Mouse (Mus musculus): ENCODE data around the gene Krt28. TPM values are rescaled to one million over a fixed set of nuclear protein-coding genes. Genes with fewer than 3 reads are reported as not detected.

Gene Krt28
- polyA plus RNA-seq, 1 experiment from 2014 or later, result not detected

GRCm38 (mm10) chr11:99339299-99339847, 35.3 kb downstream of the Krt28 start:
- no peaks in the 10 kb centered on the region for H3K4me1 ChIP-seq (replicated peaks; ENCODE audit: control insufficient read depth, insufficient read depth, low read length)
- no peaks in the 10 kb centered on the region for H3K36me3 ChIP-seq (ENCODE audit: control insufficient read depth, insufficient read depth, low read length)
- H3K9ac ChIP-seq (ENCODE audit: low read depth, low read length), result no peak overlapping the region
- H3K4me2 ChIP-seq, result no peak overlapping the region
- no peak overlapping the region for H3K4me3 ChIP-seq (ENCODE audit: low read depth, low read length)
- H3K27ac ChIP-seq (ENCODE audit: low read depth, low read length), result no peak overlapping the region
- no peaks in the 10 kb centered on the region for H3K27me3 ChIP-seq (replicated peaks; ENCODE audit: control insufficient read depth, insufficient read depth, low read length)
- WGBS, result 82% methylated on average over 11 of the region's 11 CpGs
- ATAC-seq (replicated peaks; ENCODE audit: low FRiP score), result no peak
- DNase-seq (ENCODE audit: low spot score), result no peak
- no peaks in the 10 kb centered on the region for H3K9me3 ChIP-seq (ENCODE audit: control insufficient read depth, low read length)

- Histone ChIP-seq H3K27me3 (replicated peaks; ENCODE audit: control insufficient read depth, insufficient read depth, low read length) (no peaks in the 10 kb centered on the region), H3K4me1 (replicated peaks; ENCODE audit: control insufficient read depth, insufficient read depth, low read length) (no peaks in the 10 kb centered on the region), H3K9ac (ENCODE audit: low read depth, low read length) (no peak within 1 kb of the TSS), H3K27ac (ENCODE audit: low read depth, low read length) (no peak within 1 kb of the TSS), H3K36me3 (ENCODE audit: control insufficient read depth, insufficient read depth, low read length) (no peaks in the 10 kb centered on the region), H3K4me3 (ENCODE audit: low read depth, low read length) (no peak within 1 kb of the TSS), H3K9me3 (ENCODE audit: control insufficient read depth, low read length) (no peaks in the 10 kb centered on the region), H3K4me2 (no peak within 1 kb of the TSS)
- DNase-seq (ENCODE audit: low spot score), result no peak
- no peak for ATAC-seq (replicated peaks; ENCODE audit: low FRiP score)
- 86% methylated on average over 11 of the region's 11 CpGs for WGBS
Measured at GRCm38 (mm10) chr11:99337866-99338265, 36.8 kb downstream of the Krt28 start, which contains the start of gene Krt26. TSS of gene Krt26 (minus strand) at chr11:99337966.

- H3K9ac ChIP-seq (ENCODE audit: low read depth, low read length), result no peak overlapping the region
- ATAC-seq (replicated peaks; ENCODE audit: low FRiP score) (no peak), DNase-seq (ENCODE audit: low spot score) (no peak)
- no peak overlapping the region for H3K27ac ChIP-seq (ENCODE audit: low read depth, low read length)
- no peak overlapping the region for H3K4me2 ChIP-seq
- H3K36me3 ChIP-seq (ENCODE audit: control insufficient read depth, insufficient read depth, low read length), result no peaks in the 10 kb centered on the region
- H3K27me3 ChIP-seq (replicated peaks; ENCODE audit: control insufficient read depth, insufficient read depth, low read length), result no peaks in the 10 kb centered on the region
- WGBS, result 75% methylated on average over 13 of the region's 13 CpGs
- H3K4me3 ChIP-seq (ENCODE audit: low read depth, low read length), result no peak overlapping the region
- no peaks in the 10 kb centered on the region for H3K4me1 ChIP-seq (replicated peaks; ENCODE audit: control insufficient read depth, insufficient read depth, low read length)
- H3K9me3 ChIP-seq (ENCODE audit: control insufficient read depth, low read length), result no peaks in the 10 kb centered on the region
Measured at GRCm38 (mm10) chr11:99333426-99333825, 41.3 kb downstream of the Krt28 start.

GRCm38 (mm10) chr11:99329655-99330054, 45.0 kb downstream of the Krt28 start:
- H3K4me2 ChIP-seq, result no peak overlapping the region
- no peaks in the 10 kb centered on the region for H3K36me3 ChIP-seq (ENCODE audit: control insufficient read depth, insufficient read depth, low read length)
- H3K9ac ChIP-seq (ENCODE audit: low read depth, low read length), result no peak overlapping the region
- no peaks in the 10 kb centered on the region for H3K9me3 ChIP-seq (ENCODE audit: control insufficient read depth, low read length)
- H3K4me1 ChIP-seq (replicated peaks; ENCODE audit: control insufficient read depth, insufficient read depth, low read length), result no peaks in the 10 kb centered on the region
- DNase-seq (ENCODE audit: low spot score) (no peak), ATAC-seq (replicated peaks; ENCODE audit: low FRiP score) (no peak)
- H3K27ac ChIP-seq (ENCODE audit: low read depth, low read length), result no peak overlapping the region
- H3K4me3 ChIP-seq (ENCODE audit: low read depth, low read length), result no peak overlapping the region
- H3K27me3 ChIP-seq (replicated peaks; ENCODE audit: control insufficient read depth, insufficient read depth, low read length), result no peaks in the 10 kb centered on the region
- WGBS, result 57% methylated on average over 2 of the region's 2 CpGs

GRCm38 (mm10) chr11:99322851-99323250, 51.9 kb downstream of the Krt28 start, which contains the start of gene Krt25:
TSS of gene Krt25 (minus strand) at chr11:99322951.
- Histone ChIP-seq H3K27me3 (replicated peaks; ENCODE audit: control insufficient read depth, insufficient read depth, low read length) (no peaks in the 10 kb centered on the region), H3K4me3 (ENCODE audit: low read depth, low read length) (no peak within 1 kb of the TSS), H3K9ac (ENCODE audit: low read depth, low read length) (no peak within 1 kb of the TSS), H3K4me1 (replicated peaks; ENCODE audit: control insufficient read depth, insufficient read depth, low read length) (no peaks in the 10 kb centered on the region), H3K4me2 (no peak within 1 kb of the TSS), H3K9me3 (ENCODE audit: control insufficient read depth, low read length) (no peaks in the 10 kb centered on the region), H3K36me3 (ENCODE audit: control insufficient read depth, insufficient read depth, low read length) (no peaks in the 10 kb centered on the region), H3K27ac (ENCODE audit: low read depth, low read length) (no peak within 1 kb of the TSS)
- no peak for ATAC-seq (replicated peaks; ENCODE audit: low FRiP score)
- 84% methylated on average over 11 of the region's 11 CpGs for WGBS
- no peak for DNase-seq (ENCODE audit: low spot score)

- DNase-seq (ENCODE audit: low spot score) (no peak), ATAC-seq (replicated peaks; ENCODE audit: low FRiP score) (no peak)
- Histone ChIP-seq H3K4me1 (replicated peaks; ENCODE audit: control insufficient read depth, insufficient read depth, low read length) (no peaks in the 10 kb centered on the region), H3K36me3 (ENCODE audit: control insufficient read depth, insufficient read depth, low read length) (no peaks in the 10 kb centered on the region), H3K27me3 (replicated peaks; ENCODE audit: control insufficient read depth, insufficient read depth, low read length) (no peaks in the 10 kb centered on the region), H3K27ac (ENCODE audit: low read depth, low read length) (no peak overlapping the region), H3K4me2 (no peak overlapping the region), H3K9me3 (ENCODE audit: control insufficient read depth, low read length) (no peaks in the 10 kb centered on the region), H3K4me3 (ENCODE audit: low read depth, low read length) (no peak overlapping the region), H3K9ac (ENCODE audit: low read depth, low read length) (no peak overlapping the region)
- 88% methylated on average over 14 of the region's 14 CpGs for WGBS
Measured at GRCm38 (mm10) chr11:99321094-99321493, 53.6 kb downstream of the Krt28 start.

- Histone ChIP-seq H3K4me1 (replicated peaks; ENCODE audit: control insufficient read depth, insufficient read depth, low read length) (no peaks in the 10 kb centered on the region), H3K9me3 (ENCODE audit: control insufficient read depth, low read length) (no peaks in the 10 kb centered on the region), H3K4me2 (no peak overlapping the region), H3K27me3 (replicated peaks; ENCODE audit: control insufficient read depth, insufficient read depth, low read length) (no peaks in the 10 kb centered on the region), H3K9ac (ENCODE audit: low read depth, low read length) (no peak overlapping the region), H3K27ac (ENCODE audit: low read depth, low read length) (no peak overlapping the region), H3K36me3 (ENCODE audit: control insufficient read depth, insufficient read depth, low read length) (no peaks in the 10 kb centered on the region), H3K4me3 (ENCODE audit: low read depth, low read length) (no peak overlapping the region)
- 73% methylated on average over 9 of the region's 9 CpGs for WGBS
- DNase-seq (ENCODE audit: low spot score), result no peak
- ATAC-seq (replicated peaks; ENCODE audit: low FRiP score), result no peak
Measured at GRCm38 (mm10) chr11:99319127-99319526, 55.6 kb downstream of the Krt28 start.

GRCm38 (mm10) chr11:99316543-99316942, 58.2 kb downstream of the Krt28 start:
- 74% methylated on average over 8 of the region's 8 CpGs for WGBS
- H3K27me3 ChIP-seq (replicated peaks; ENCODE audit: control insufficient read depth, insufficient read depth, low read length), result no peaks in the 10 kb centered on the region
- H3K9me3 ChIP-seq (ENCODE audit: control insufficient read depth, low read length), result no peaks in the 10 kb centered on the region
- ATAC-seq (replicated peaks; ENCODE audit: low FRiP score), result no peak
- H3K36me3 ChIP-seq (ENCODE audit: control insufficient read depth, insufficient read depth, low read length), result no peaks in the 10 kb centered on the region
- no peaks in the 10 kb centered on the region for H3K4me1 ChIP-seq (replicated peaks; ENCODE audit: control insufficient read depth, insufficient read depth, low read length)
- no peak overlapping the region for H3K9ac ChIP-seq (ENCODE audit: low read depth, low read length)
- no peak overlapping the region for H3K4me2 ChIP-seq
- no peak overlapping the region for H3K4me3 ChIP-seq (ENCODE audit: low read depth, low read length)
- no peak overlapping the region for H3K27ac ChIP-seq (ENCODE audit: low read depth, low read length)
- DNase-seq (ENCODE audit: low spot score), result no peak
